Mouse (Mus musculus): ENCODE results near the gene Lbh. TPM values are rescaled to one million over a fixed set of nuclear protein-coding genes. Genes with fewer than 3 reads are reported as not detected.

Gene Lbh
- polyA plus RNA-seq (2015; fragmentation: Nextera tagmentation; extraction: Ambion mirVana): 7.0 and 8.5 TPM in 2 replicates

DNA sequence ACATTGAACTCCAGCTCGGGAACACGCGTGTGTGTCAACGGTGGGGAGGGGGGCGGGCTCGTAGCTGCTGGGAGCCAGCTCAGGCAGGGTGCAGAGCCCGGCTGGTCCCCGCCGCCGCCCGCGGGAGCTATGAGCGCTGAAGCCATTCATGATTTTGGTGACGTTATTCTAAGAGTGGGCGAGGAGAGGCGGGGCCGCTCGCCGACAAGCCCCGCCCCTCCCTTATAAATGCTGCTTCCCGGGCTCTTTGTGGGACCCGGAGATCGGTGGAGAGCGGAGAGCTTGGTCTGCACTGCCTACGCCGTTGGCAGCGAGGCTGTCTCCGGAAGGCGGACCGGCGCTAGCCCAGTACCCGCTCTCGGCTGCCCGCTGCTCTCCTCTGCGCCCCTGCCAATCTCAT, at the start of gene Lbh:
Gene Lbh (plus strand): TSS at position 253 of the 400 bp plus-strand sequence.
- ATAC-seq (ENCODE audit: low FRiP score): peak; percentile 93
- peak within 1 kb of the TSS; percentile 78 for H3K4me3 ChIP-seq
- 0% methylated on average over 35 of the region's 35 CpGs for WGBS
- no peaks in the 10 kb centered on the region for H3K9me3 ChIP-seq
- peak within 1 kb of the TSS; percentile 97 for H3K9ac ChIP-seq
- peaks cover 20% of the 10 kb centered on the region for H3K36me3 ChIP-seq
- H3K4me2 ChIP-seq: peak within 1 kb of the TSS; percentile 87
- peaks cover 5% of the 10 kb centered on the region for H3K27me3 ChIP-seq
- peaks cover 44% of the 10 kb centered on the region for H3K4me1 ChIP-seq (replicated peaks)
- peak within 1 kb of the TSS; percentile 97 for H3K27ac ChIP-seq

GRCm38 (mm10) chr17:72878979-72879378, 39.1 kb upstream of the Lbh start:
- no peak for ATAC-seq (ENCODE audit: low FRiP score)
- no peak overlapping the region for H3K4me3 ChIP-seq
- no peak overlapping the region for H3K4me2 ChIP-seq
- no peaks in the 10 kb centered on the region for H3K9me3 ChIP-seq
- 93% methylated on average over 9 of the region's 9 CpGs for WGBS
- H3K36me3 ChIP-seq: no peaks in the 10 kb centered on the region
- no peak overlapping the region for H3K9ac ChIP-seq
- no peak overlapping the region for H3K27ac ChIP-seq
- H3K27me3 ChIP-seq: no peaks in the 10 kb centered on the region
- no peaks in the 10 kb centered on the region for H3K4me1 ChIP-seq (replicated peaks)

DNA sequence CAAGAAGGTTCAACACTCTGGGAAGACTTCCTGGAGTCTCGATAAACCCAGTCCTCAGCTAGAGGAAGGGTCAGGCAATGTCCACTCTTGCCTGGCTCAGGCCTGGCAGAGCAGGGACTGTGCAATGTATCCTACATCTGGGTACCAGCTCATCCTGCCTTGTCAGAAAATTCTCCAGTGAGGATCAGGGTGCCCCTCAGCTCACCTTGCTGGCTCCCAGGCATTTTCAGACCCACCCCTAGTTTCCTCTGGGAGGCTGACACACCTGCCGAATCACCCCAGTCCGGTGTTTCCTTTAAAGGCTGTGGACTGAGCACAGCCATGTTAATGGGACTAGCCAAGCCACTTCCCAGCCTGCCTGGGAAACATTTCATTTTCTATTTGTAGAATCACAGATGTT, 37.9 kb upstream of the Lbh start:
- Histone ChIP-seq H3K27me3 (no peaks in the 10 kb centered on the region), H3K9ac (no peak overlapping the region), H3K4me2 (no peak overlapping the region), H3K9me3 (no peaks in the 10 kb centered on the region), H3K27ac (no peak overlapping the region), H3K4me1 (replicated peaks) (no peaks in the 10 kb centered on the region), H3K4me3 (no peak overlapping the region), H3K36me3 (no peaks in the 10 kb centered on the region)
- 76% methylated on average over 3 of the region's 3 CpGs for WGBS
- no peak for ATAC-seq (ENCODE audit: low FRiP score)

DNA sequence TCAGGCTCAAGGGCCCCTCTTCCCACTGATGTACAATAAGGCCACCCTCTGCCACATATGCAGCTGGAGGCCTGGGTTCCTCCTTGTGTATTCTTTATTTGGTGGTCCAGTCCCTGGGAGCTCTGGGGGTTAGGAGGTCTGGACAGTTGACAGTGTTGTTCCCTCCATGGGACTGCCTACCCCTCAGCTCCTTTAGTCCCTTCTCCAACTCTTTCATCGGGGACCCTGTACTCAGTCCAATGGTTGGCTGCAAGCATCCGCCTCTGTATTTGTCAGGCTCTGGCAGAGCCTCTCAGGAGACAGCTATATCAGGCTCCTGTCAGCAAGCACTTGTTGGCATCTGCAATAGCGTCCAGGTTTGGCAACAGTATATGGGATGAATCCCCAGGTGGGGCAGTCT, 37.1 kb upstream of the Lbh start:
- no peaks in the 10 kb centered on the region for H3K27me3 ChIP-seq
- no peak for ATAC-seq (ENCODE audit: low FRiP score)
- no peaks in the 10 kb centered on the region for H3K9me3 ChIP-seq
- no peaks in the 10 kb centered on the region for H3K4me1 ChIP-seq (replicated peaks)
- no peak overlapping the region for H3K9ac ChIP-seq
- H3K27ac ChIP-seq: no peak overlapping the region
- H3K4me3 ChIP-seq: no peak overlapping the region
- WGBS: 77% methylated on average over 3 of the region's 3 CpGs
- H3K36me3 ChIP-seq: no peaks in the 10 kb centered on the region
- H3K4me2 ChIP-seq: no peak overlapping the region

GRCm38 (mm10) chr17:72881804-72882203, 36.3 kb upstream of the Lbh start:
- Histone ChIP-seq H3K4me1 (replicated peaks) (no peaks in the 10 kb centered on the region), H3K9me3 (no peaks in the 10 kb centered on the region)
- 50% methylated on average over 1 of the region's 1 CpGs for WGBS

GRCm38 (mm10) chr17:72889556-72890397, 28.3 kb upstream of the Lbh start:
- H3K4me2 ChIP-seq: peak overlapping the region; percentile 36
- H3K4me1 ChIP-seq (replicated peaks): peaks cover 13% of the 10 kb centered on the region
- H3K27ac ChIP-seq: peak overlapping the region; percentile 52; the same call in 1 of the 2 replicates
- H3K36me3 ChIP-seq: no peaks in the 10 kb centered on the region
- 16% methylated on average over 20 of the region's 20 CpGs for WGBS
- H3K9me3 ChIP-seq: no peaks in the 10 kb centered on the region
- no peak overlapping the region for H3K4me3 ChIP-seq
- ATAC-seq (ENCODE audit: low FRiP score): peak; percentile 87
- no peaks in the 10 kb centered on the region for H3K27me3 ChIP-seq
- H3K9ac ChIP-seq: no peak overlapping the region

More at GRCm38 (mm10) chr17:72881804-72882203, 36.3 kb upstream of the Lbh start:
- ATAC-seq (ENCODE audit: low FRiP score): no peak
- H3K9ac ChIP-seq: no peak overlapping the region
- no peak overlapping the region for H3K27ac ChIP-seq
- no peaks in the 10 kb centered on the region for H3K27me3 ChIP-seq
- no peak overlapping the region for H3K4me2 ChIP-seq
- H3K4me3 ChIP-seq: no peak overlapping the region
- no peaks in the 10 kb centered on the region for H3K36me3 ChIP-seq

GRCm38 (mm10) chr17:72890398-72890898, 27.7 kb upstream of the Lbh start:
- 0 out of 2 replicates have a peak overlapping the region, but pooled peaks have one; percentile 30 for H3K27ac ChIP-seq
- H3K27me3 ChIP-seq: no peaks in the 10 kb centered on the region
- no peak overlapping the region for H3K4me3 ChIP-seq
- H3K9me3 ChIP-seq: no peaks in the 10 kb centered on the region
- H3K4me2 ChIP-seq: 0 out of 2 replicates have a peak overlapping the region, but pooled peaks have one; percentile 13
- 62% methylated on average over 8 of the region's 8 CpGs for WGBS
- ATAC-seq (ENCODE audit: low FRiP score): peak; percentile 62
- peak overlapping the region; percentile 35; the same call in 1 of the 2 replicates for H3K9ac ChIP-seq
- peaks cover 13% of the 10 kb centered on the region for H3K4me1 ChIP-seq (replicated peaks)
- H3K36me3 ChIP-seq: no peaks in the 10 kb centered on the region

- H3K36me3 ChIP-seq: no peaks in the 10 kb centered on the region
- H3K4me1 ChIP-seq (replicated peaks): peaks cover 13% of the 10 kb centered on the region
- H3K9me3 ChIP-seq: no peaks in the 10 kb centered on the region
- WGBS: 92% methylated on average over 6 of the region's 6 CpGs
- no peak overlapping the region for H3K9ac ChIP-seq
- no peaks in the 10 kb centered on the region for H3K27me3 ChIP-seq
- ATAC-seq (ENCODE audit: low FRiP score): no peak
- no peak overlapping the region for H3K27ac ChIP-seq
- no peak overlapping the region for H3K4me3 ChIP-seq
- H3K4me2 ChIP-seq: no peak overlapping the region
Observed at GRCm38 (mm10) chr17:72891556-72891955, 26.5 kb upstream of the Lbh start.

DNA sequence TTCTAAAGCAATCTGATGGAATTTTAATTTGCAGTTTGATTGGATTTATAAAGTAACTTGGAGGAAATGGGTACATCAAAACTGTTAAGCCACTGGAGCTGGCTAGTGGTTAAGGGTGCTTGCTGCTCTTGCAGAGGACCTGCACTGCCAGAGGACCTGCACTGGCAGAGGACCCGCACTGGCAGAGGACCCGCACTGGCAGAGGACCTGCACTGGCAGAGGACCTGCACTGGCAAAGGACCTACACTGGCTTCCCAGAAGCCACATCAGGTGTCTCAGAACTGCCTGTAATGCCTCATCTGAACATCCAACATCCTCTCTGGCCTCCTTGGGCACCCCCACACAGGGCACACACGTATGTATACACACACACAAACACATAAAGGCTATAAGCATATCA, 22.6 kb upstream of the Lbh start:
- no peaks in the 10 kb centered on the region for H3K36me3 ChIP-seq
- no peak overlapping the region for H3K4me3 ChIP-seq
- H3K9me3 ChIP-seq: no peaks in the 10 kb centered on the region
- no peak overlapping the region for H3K27ac ChIP-seq
- no peaks in the 10 kb centered on the region for H3K27me3 ChIP-seq
- no peak overlapping the region for H3K4me2 ChIP-seq
- no peak overlapping the region for H3K9ac ChIP-seq
- ATAC-seq (ENCODE audit: low FRiP score): no peak
- H3K4me1 ChIP-seq (replicated peaks): peaks cover 3% of the 10 kb centered on the region; the same call in 1 of the 2 replicates
- WGBS: 89% methylated on average over 3 of the region's 3 CpGs

DNA sequence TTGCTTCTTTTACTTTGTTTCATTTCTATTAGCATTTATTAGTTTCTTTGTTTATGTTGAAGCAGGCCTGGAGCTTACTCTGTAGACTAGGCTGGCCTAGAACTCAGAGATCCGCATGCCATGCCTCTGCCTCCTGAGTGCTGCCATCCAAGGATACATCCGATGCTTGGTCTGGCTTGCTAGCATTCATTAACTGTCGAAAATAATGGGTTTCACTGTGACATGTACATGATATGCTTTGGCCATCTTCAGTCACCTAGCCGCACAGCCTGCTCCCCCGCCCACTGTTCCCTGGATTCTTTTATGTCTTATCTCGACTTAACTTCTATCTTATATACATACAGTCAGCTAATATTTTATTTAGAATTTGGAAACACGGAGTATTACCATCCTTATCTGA, 21.0 kb upstream of the Lbh start:
- ATAC-seq (ENCODE audit: low FRiP score): no peak
- Histone ChIP-seq H3K4me2 (no peak overlapping the region), H3K36me3 (no peaks in the 10 kb centered on the region), H3K9me3 (no peaks in the 10 kb centered on the region), H3K4me1 (replicated peaks) (no peaks in the 10 kb centered on the region), H3K27ac (no peak overlapping the region), H3K9ac (no peak overlapping the region), H3K4me3 (no peak overlapping the region), H3K27me3 (no peaks in the 10 kb centered on the region)
- 92% methylated on average over 7 of the region's 7 CpGs for WGBS

DNA sequence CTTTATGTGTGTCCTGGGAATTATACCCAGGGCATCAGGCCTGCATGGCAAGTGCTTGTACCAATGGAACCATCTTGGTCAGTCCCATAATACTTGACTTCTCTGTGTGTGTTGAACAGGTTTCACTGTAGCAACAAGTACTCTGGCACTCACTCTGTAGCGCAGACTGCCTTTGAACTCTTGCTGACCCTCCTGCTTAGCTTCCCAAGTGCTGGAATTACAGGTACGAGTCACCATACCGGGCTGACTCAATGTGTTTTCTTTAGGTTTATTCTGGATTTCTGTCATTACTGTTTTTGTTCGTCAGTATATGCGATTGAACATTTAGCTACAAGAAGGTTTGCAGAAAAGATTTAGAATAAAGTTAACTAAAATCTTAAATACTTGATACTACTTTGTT, 20.1 kb upstream of the Lbh start:
- ATAC-seq (ENCODE audit: low FRiP score): no peak
- 87% methylated on average over 5 of the region's 5 CpGs for WGBS

DNA sequence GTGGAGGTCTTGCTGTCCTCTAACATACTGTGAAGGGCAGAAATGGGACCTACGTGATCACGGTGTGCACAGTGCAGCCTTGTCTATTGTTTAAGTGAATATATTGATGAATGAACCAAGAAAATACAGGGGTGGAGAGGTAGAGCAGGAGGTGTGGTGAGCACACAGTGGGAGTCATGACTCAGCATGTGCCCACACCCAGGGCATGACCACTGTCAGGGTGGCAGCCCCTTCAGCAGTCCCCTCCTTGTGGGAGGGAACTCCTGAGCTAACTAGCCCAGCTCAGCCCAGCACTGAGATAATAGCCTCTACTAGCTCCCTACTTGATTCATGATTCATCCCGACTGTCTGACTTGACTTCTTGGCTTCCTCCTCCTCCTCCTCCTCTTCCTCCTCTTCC, 19.3 kb upstream of the Lbh start:
- Histone ChIP-seq H3K36me3 (no peaks in the 10 kb centered on the region), H3K9me3 (no peaks in the 10 kb centered on the region), H3K4me2 (no peak overlapping the region), H3K27ac (no peak overlapping the region), H3K9ac (no peak overlapping the region), H3K4me3 (no peak overlapping the region), H3K4me1 (replicated peaks) (no peaks in the 10 kb centered on the region), H3K27me3 (no peaks in the 10 kb centered on the region)
- no peak for ATAC-seq (ENCODE audit: low FRiP score)
- WGBS: 64% methylated on average over 3 of the region's 3 CpGs

More for the DNA sequence above, 20.1 kb upstream of the Lbh start:
- no peak overlapping the region for H3K4me3 ChIP-seq
- no peak overlapping the region for H3K4me2 ChIP-seq
- no peak overlapping the region for H3K9ac ChIP-seq
- no peaks in the 10 kb centered on the region for H3K27me3 ChIP-seq
- no peak overlapping the region for H3K27ac ChIP-seq
- no peaks in the 10 kb centered on the region for H3K4me1 ChIP-seq (replicated peaks)
- H3K9me3 ChIP-seq: no peaks in the 10 kb centered on the region
- H3K36me3 ChIP-seq: no peaks in the 10 kb centered on the region

GRCm38 (mm10) chr17:72901021-72901420, 17.1 kb upstream of the Lbh start:
- Histone ChIP-seq H3K4me1 (replicated peaks) (no peaks in the 10 kb centered on the region), H3K4me2 (no peak overlapping the region), H3K9me3 (no peaks in the 10 kb centered on the region), H3K4me3 (no peak overlapping the region), H3K9ac (no peak overlapping the region), H3K27me3 (no peaks in the 10 kb centered on the region), H3K36me3 (no peaks in the 10 kb centered on the region), H3K27ac (no peak overlapping the region)
- WGBS: 92% methylated on average over 6 of the region's 6 CpGs
- ATAC-seq (ENCODE audit: low FRiP score): no peak
